12 mouse cellular contexts compared by ENCODE assay signal in genomic region chr7:89215714-89216113, GRCm38 (mm10).
DNase-seq lines count a peak whose midpoint lies in the region; ATAC-seq and TF ChIP-seq lines count a peak whose summit lies in the region.
"Had no signal": no experiment of that assay in that cellular context is flagged by ENCODE, and none has a peak within 500 bp of the region (broad histone marks: within the 10 kb centered on the region; RNA-seq: fewer than 3 reads in every experiment).

No protein-coding gene starts in this region.

- no peak overlapping the region for H3K4me3 ChIP-seq in forebrain, embryonic 12.5 days (replicated peaks)
- no peak overlapping the region for H3K4me3 ChIP-seq in forebrain, embryonic 14.5 days (ENCODE audit: low read depth, low read length)
- no peak overlapping the region for H3K4me3 ChIP-seq in layer of hippocampus, adult 2 months
- H3K4me3 ChIP-seq in liver, postnatal 0 days (ENCODE audit: low read depth, low read length): no peak overlapping the region
- H3K4me3 ChIP-seq: heart, embryonic 10.5 days had no signal

- no peaks in the 10 kb centered on the region for H3K27me3 ChIP-seq in forebrain, embryonic 12.5 days
- H3K27me3 ChIP-seq in forebrain, embryonic 14.5 days (replicated peaks; ENCODE audit: control insufficient read depth, insufficient read depth, low read length): no peaks in the 10 kb centered on the region
- H3K27me3 ChIP-seq in liver, postnatal 0 days (ENCODE audit: insufficient read depth, low read length): no peaks in the 10 kb centered on the region

- no peak for DNase-seq in forebrain, embryonic 14.5 days (ENCODE audit: low spot score)
- no peak for DNase-seq in layer of hippocampus, adult 2 months (ENCODE audit: low spot score in 2 of 2)
- no peak for DNase-seq in layer of hippocampus, adult 8-10 months (ENCODE audit: low spot score in 2 of 2)
- DNase-seq in B cell, adult 2 months: peak; percentile 21 to 30
- no peak for DNase-seq in liver, postnatal 0 days
- no peak for DNase-seq in cerebellum, postnatal 14 days
- DNase-seq in right cerebral cortex, postnatal 10 days (ENCODE audit: low spot score in 2 of 2): no peak
- DNase-seq: adrenal gland, postnatal 36 days; kidney, adult 2 months; lung, postnatal 4 days had no signal

- no peak for TF ChIP-seq CTCF in layer of hippocampus, adult 2 months (conservative IDR thresholded peaks at IDR 0.05)
- TF ChIP-seq CTCF in liver, postnatal 0 days (IDR thresholded peaks at IDR 0.05; ENCODE audit: low read depth): no peak

- H3K4me1 ChIP-seq in forebrain, embryonic 12.5 days: peaks cover 4% of the 10 kb centered on the region
- H3K4me1 ChIP-seq in forebrain, embryonic 14.5 days (ENCODE audit: control insufficient read depth, insufficient read depth, low read length): no peaks in the 10 kb centered on the region
- H3K4me1 ChIP-seq in liver, postnatal 0 days (ENCODE audit: insufficient read depth): peaks cover 7% of the 10 kb centered on the region; the same call in 1 of the 2 replicates

- ATAC-seq in forebrain, embryonic 12.5 days (ENCODE audit: low FRiP score): peak; percentile 51; the same call in 1 of the 2 replicates
- no peak for ATAC-seq in forebrain, embryonic 14.5 days
- ATAC-seq in liver, postnatal 0 days: peak; percentile 25; the same call in 1 of the 2 replicates

- TF ChIP-seq EP300 in liver, postnatal 0 days (IDR thresholded peaks at IDR 0.05; ENCODE audit: low read depth): no peak

- 46% methylated on average over 7 of the region's 7 CpGs for WGBS in forebrain, embryonic 12.5 days
- WGBS in forebrain, embryonic 14.5 days: 58% methylated on average over 7 of the region's 7 CpGs
- 37% methylated on average over 7 of the region's 7 CpGs for WGBS in liver, postnatal 0 days (ENCODE audit: insufficient replicate concordance)

- no peaks in the 10 kb centered on the region for H3K9me3 ChIP-seq in forebrain, embryonic 12.5 days
- H3K9me3 ChIP-seq in forebrain, embryonic 14.5 days (replicated peaks; ENCODE audit: control insufficient read depth, low read length): no peaks in the 10 kb centered on the region
- no peaks in the 10 kb centered on the region for H3K9me3 ChIP-seq in liver, postnatal 0 days (ENCODE audit: low read length)
- H3K9me3 ChIP-seq: heart, embryonic 10.5 days had no signal

- no peak overlapping the region for H3K27ac ChIP-seq in forebrain, embryonic 12.5 days
- H3K27ac ChIP-seq in forebrain, embryonic 14.5 days (ENCODE audit: low read depth, low read length): no peak overlapping the region
- peak overlapping the region; percentile 73; the same call in 1 of the 2 replicates for H3K27ac ChIP-seq in layer of hippocampus, adult 2 months
- H3K27ac ChIP-seq in liver, postnatal 0 days (ENCODE audit: low read depth): peak overlapping the region; percentile 5
- H3K27ac ChIP-seq: heart, embryonic 10.5 days had no signal

- no peak overlapping the region for H3K4me2 ChIP-seq in forebrain, embryonic 12.5 days
- no peak overlapping the region for H3K4me2 ChIP-seq in forebrain, embryonic 14.5 days (ENCODE audit: low read length)
- H3K4me2 ChIP-seq in liver, postnatal 0 days (ENCODE audit: low read depth, low read length): peak overlapping the region; percentile 2; the same call in 1 of the 2 replicates

- no peak overlapping the region for H3K9ac ChIP-seq in forebrain, embryonic 12.5 days
- no peak overlapping the region for H3K9ac ChIP-seq in forebrain, embryonic 14.5 days (ENCODE audit: low read length)
- no peak overlapping the region for H3K9ac ChIP-seq in liver, postnatal 0 days (replicated peaks)

- no peaks in the 10 kb centered on the region for H3K36me3 ChIP-seq in forebrain, embryonic 12.5 days (replicated peaks)
- H3K36me3 ChIP-seq in forebrain, embryonic 14.5 days (ENCODE audit: control insufficient read depth, insufficient read depth, low read length): no peaks in the 10 kb centered on the region
- H3K36me3 ChIP-seq in liver, postnatal 0 days (replicated peaks; ENCODE audit: insufficient read depth, low read length): no peaks in the 10 kb centered on the region
- H3K36me3 ChIP-seq: heart, embryonic 10.5 days had no signal

Comparison
In these comparisons a context has a peak if more than half of its experiments do, and no peak if none do; other contexts are left out.
1. H3K27ac ChIP-seq: peak in layer of hippocampus, adult 2 months (single experiment) and liver, postnatal 0 days (single experiment); none in forebrain, embryonic 12.5 days (single experiment) and forebrain, embryonic 14.5 days (single experiment).
2. DNase-seq: peak in B cell, adult 2 months (2 of 2); none in forebrain, embryonic 14.5 days (single experiment), layer of hippocampus, adult 2 months (0 of 2), layer of hippocampus, adult 8-10 months (0 of 2), liver, postnatal 0 days (single experiment), cerebellum, postnatal 14 days (0 of 2) and right cerebral cortex, postnatal 10 days (0 of 2).